Mouse (Mus musculus): ENCODE measurements at regions not wholly inside any gene's neighbourhood (a gene's known extent, or its start where the extent isn't known, plus 50 kb on each side); places are given as distances from the start of the nearest gene placed in this dataset.

DNA sequence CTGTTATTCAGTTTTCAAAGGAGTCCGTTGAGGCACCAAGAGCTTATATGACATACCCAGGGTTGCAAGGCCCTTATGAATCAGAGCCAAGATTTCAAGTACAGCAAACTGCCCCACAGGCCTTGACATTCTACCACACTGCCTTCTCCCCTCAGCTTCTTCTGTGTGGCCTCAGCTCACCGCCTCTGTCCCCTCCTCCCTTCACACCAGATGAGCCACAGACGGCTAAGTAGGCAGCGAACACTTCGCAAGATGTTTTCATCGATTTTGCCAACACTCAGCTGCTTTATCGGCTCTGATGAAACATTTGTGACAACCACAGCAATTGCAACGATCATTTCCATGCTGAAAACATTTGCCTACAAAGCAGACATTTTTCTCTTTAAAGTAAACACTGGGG is 556.7 kb downstream of the Insc start:
- peak; percentile 26 to 35 for DNase-seq

DNA sequence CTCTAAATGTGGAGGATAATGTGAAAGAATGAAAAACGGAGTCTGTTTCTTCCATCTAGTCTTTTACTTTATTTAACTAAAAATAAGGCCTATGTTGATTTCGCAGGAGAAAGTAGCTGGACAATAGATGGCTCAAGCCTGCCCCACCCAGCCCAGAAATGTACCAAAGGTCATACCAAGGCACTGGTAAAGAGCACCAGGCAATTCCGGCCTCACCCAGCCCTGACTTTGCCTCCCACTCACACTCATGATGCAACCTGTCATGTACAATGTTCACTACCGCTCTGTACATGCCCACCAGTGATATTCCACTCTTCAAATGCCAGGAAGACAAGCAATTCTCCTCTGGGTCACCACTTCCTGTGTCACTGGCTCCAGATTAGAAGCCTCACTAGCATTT is 564.9 kb downstream of the Insc start:
- no peak for DNase-seq

DNA sequence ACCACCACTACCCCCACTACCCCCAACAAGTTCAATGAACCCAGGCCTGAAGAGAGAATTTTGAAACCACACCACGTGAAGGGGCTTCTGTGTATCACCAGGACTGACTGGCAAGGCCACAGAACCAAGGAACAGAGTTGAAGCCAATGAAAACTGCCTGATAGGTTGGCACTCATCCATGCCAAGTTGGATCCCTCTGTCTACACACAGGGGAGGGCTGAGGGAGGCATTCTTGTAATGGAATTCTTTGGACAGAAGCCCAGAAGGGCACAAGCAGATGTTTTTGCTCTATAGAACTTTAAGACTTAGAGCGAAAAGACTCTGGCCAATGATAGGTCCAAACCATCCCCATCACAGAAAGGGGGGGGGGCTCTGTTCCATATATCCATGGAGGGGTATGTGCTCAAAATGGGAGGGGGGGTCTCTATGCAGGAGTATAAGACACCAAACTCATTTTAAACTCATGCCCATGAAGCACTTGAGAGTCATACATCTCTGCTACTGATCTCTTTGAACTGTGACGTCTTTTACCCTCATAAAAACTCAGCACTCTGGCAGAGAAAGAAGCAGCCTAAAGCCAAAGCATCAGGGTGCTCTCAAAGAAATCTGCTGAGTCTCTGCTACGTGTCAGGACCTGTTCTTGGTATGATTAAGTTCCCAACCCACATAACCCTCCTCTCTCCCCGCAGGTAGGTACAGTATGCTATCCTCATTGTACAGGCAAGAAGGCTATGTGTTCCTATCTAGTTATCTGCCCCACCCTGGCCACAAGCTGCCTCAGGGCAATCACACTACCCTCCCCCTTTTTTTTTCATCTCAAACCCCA is 567.1 kb downstream of the Insc start:
- DNase-seq = no peak

GRCm38 (mm10) chr7:115319504-115319903 is 576.0 kb downstream of the Insc start:
- no peak for DNase-seq

- DNase-seq = no peak
Observed at GRCm38 (mm10) chr7:115322989-115323388, 579.5 kb downstream of the Insc start.

- DNase-seq = no peak
Observed at GRCm38 (mm10) chr7:115328300-115328699, 584.8 kb downstream of the Insc start.

GRCm38 (mm10) chr7:115331698-115332097 is 588.2 kb downstream of the Insc start:
- no peak for DNase-seq

DNA sequence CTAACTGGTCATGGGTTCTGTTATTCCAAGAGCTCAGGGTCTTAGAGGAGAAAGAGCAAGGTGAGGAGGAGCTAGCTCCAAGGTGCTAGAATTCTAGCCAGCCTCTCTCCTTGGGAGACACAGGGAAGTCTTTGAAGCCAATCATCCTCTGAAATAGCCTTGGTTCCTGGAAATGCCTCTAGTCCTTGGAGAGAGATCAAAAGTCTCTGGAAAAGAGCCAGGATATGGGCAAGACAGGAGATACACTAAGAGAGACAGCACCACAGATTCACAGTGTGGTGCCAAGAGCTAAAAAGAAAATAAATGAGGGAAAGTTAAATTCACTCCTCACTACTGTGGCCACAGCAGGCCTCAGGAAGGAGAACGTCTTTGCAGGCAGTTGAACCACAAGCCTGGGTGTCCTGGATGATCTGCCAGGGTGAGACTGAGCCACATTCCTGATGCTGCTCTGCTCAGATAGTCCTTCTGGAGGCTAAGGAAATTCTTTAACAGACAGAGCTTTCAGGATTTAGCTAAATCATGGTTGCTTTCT is 589.6 kb downstream of the Insc start:
- no peak for DNase-seq

- no peak for DNase-seq
Observed at GRCm38 (mm10) chr7:115335051-115335450, 591.6 kb downstream of the Insc start.

GRCm38 (mm10) chr7:115340155-115340554 is 596.7 kb downstream of the Insc start:
- DNase-seq = peak; percentile 8 to 9

DNA sequence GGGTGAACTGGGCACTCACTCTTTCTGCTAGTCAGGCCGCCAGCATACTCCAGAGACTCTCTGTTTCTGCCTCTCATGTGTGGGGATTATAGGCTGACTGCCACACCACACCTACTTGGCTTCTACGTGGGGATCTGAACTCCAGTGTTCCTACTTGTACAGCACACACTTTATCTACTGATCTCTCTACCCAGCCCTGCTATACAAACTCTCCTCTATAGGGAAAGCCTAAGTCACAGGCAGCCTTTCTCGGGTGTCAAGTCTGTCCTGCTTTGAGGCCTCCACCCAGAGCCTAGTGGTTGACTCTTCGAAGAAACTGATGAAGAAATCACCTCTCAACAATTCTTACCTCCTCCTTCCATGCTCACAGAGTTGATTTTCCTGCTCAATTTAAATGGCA is 597.5 kb downstream of the Insc start:
- DNase-seq = no peak

- DNase-seq = no peak
Observed at GRCm38 (mm10) chr7:115345749-115346148, 602.3 kb downstream of the Insc start.

DNA sequence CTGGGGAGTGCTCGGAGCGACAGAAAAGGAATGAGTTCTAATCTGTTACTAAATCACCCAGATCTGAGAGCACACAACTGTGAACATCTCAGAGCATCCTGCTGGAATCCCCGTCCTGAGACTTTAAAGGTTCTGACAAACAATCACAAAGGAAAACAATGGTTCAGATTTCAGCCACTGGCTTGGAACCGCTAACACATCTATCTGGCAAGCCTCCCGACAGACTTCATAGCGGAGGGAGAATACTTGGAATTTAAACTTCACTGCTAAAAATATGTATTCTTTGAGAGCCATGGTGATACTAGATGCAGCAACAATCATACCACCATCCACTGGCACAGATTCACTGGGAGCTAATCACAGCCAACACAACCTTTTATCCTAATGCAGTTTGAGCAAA is 615.2 kb downstream of the Insc start:
- DNase-seq = no peak

GRCm38 (mm10) chr7:115360142-115360541 is 616.6 kb downstream of the Insc start:
- DNase-seq = no peak

- DNase-seq = no peak
Observed at GRCm38 (mm10) chr7:115362117-115362516, 618.6 kb downstream of the Insc start.

DNA sequence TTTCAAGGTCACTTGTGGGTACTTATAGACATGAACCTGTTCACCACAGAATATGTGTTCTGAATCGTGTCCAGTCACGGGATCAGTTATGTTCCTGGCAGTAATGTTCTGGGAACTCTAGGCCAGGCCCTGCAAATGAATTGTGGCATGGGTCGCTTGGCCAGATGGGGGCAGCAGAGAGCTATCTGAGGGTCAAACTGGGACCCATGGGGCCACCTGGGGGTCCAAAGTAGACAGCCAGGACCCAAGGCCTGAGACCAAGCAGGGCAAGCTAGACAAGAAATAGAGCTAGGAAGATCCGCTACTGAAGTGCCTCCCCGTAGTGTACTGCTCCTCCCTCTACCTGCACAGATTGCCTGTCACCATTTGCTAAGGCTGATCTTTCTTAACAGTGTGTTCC is 623.4 kb downstream of the Insc start:
- peak; percentile 38 to 42 for DNase-seq

- peak in 1 of 2 experiments; percentile 18 for DNase-seq
Observed at GRCm38 (mm10) chr7:115371143-115371542, 627.6 kb downstream of the Insc start.

DNA sequence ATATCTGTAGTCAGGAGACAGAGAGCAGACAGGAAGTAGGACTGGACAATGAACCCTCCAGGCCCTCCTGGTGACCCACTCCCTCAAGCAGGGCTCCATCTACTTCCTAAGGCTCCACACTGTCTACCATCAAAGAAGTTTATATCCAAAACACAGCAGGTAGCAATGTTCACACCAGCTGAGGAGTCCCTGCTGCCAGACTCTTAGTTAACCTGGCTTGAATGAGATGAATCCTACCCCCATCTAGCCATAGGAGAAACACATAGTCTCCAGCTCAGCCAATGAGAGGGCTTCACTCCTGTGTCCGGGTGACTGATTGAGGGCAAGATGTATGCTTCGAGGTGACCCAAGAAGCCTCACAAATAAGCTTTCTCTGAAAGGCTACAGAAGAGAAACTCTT is 629.4 kb downstream of the Insc start:
- DNase-seq = no peak

GRCm38 (mm10) chr7:115373781-115374533 is 630.5 kb downstream of the Insc start:
- no peak for DNase-seq

GRCm38 (mm10) chr7:115376067-115376466 is 632.6 kb downstream of the Insc start:
- no peak for DNase-seq

GRCm38 (mm10) chr7:115378836-115379235 is 635.3 kb downstream of the Insc start:
- no peak for DNase-seq

DNA sequence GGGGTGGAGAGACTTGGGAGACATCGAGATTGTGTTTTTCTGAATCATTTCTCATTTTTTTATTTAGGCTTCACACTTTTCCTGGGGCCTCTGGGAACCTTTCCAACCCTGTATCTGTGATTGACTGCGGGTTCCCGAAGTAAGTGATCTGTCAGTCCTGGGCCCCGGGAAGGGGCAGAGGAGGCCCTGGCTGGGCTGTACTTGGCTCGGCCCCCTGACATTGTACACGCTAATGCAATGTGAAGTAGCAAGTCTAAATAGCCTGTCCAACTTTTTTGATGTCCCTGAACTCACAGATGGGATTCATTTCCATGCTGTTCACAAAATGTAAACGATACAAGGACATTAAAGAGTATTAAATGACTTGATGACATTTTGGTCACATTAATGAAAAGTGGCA is 636.1 kb downstream of the Insc start:
- no peak for DNase-seq

- no peak for DNase-seq
Observed at GRCm38 (mm10) chr7:115380989-115381610, 637.6 kb downstream of the Insc start.
